Mouse (Mus musculus) forebrain, embryonic 10.5 days (tissue): Measurements from ENCODE around the gene Golga4. TPM values are rescaled to one million over a fixed set of nuclear protein-coding genes. Genes with fewer than 3 reads are reported as not detected.

Source experiments
- DNase-seq: peaks from one replicate; pipeline ENCODE4 v3.0.0-alpha.2; 2017; ENCODE audit warnings: low spot score; ENCODE audit errors: extremely low spot score
- H3K27ac ChIP-seq: fragments of 300-500 bp; sonication (generic); 2 replicates; pipeline ENCODE4 v1.5.1; 2016; ENCODE audit warnings: mild to moderate bottlenecking
- H3K27me3 ChIP-seq: fragments of 300-500 bp; sonication (generic); 2 replicates; pipeline ENCODE4 v1.6.1; 2016; ENCODE audit warnings: mild to moderate bottlenecking; ENCODE audit not compliant: poor library complexity, severe bottlenecking
- H3K36me3 ChIP-seq: fragments of 300-500 bp; sonication (generic); replicated peaks from 2 replicates; pipeline ENCODE4 v1.6.1; 2016; ENCODE audit warnings: mild to moderate bottlenecking, moderate library complexity
- H3K4me1 ChIP-seq: fragments of 300-500 bp; sonication (generic); 2 replicates; pipeline ENCODE4 v1.6.1; 2016
- H3K4me3 ChIP-seq: fragments of 300-500 bp; sonication (generic); 2 replicates; pipeline ENCODE4 v1.5.1; 2016; ENCODE audit warnings: mild to moderate bottlenecking, moderate library complexity
- H3K9me3 ChIP-seq: fragments of 300-500 bp; sonication (generic); 2 replicates; pipeline ENCODE4 v1.6.1; 2016; ENCODE audit warnings: mild to moderate bottlenecking, moderate library complexity
- WGBS: fragments of 180-500 bp; shearing (Covaris S2); methylation state at CpG from one replicate; pipeline ENCODE4 v1.1.7; 2016; 5-methylcytosine and 5-hydroxymethylcytosine counted together
- polyA plus RNA-seq: library from polyadenylated mRNA; unstranded; fragments of >200 nt; fragmentation: Nextera tagmentation; extraction: Ambion mirVana; gene quantifications from 2 replicates; pipeline ENCODE4 v1.2.1, GENCODE M21; 2016

The Golga4 gene
- polyA plus RNA-seq, 1 experiment from 2014 or later = 42.1 TPM

- H3K4me1 ChIP-seq = peaks cover 45% of the 10 kb centered on the region
- H3K4me3 ChIP-seq = no peak overlapping the region
- H3K27ac ChIP-seq = peak overlapping the region; percentile 72
- peaks cover 5% of the 10 kb centered on the region; the same call in 1 of the 2 replicates for H3K36me3 ChIP-seq
- H3K27me3 ChIP-seq = peaks cover 9% of the 10 kb centered on the region; the same call in 1 of the 2 replicates
- WGBS = 28% methylated on average over 7 of the region's 7 CpGs
- H3K9me3 ChIP-seq = no peaks in the 10 kb centered on the region
- peak; percentile 27 for DNase-seq
Observed at GRCm38 (mm10) chr9:118624146-118624545, 118.1 kb downstream of the Golga4 start.

GRCm38 (mm10) chr9:118629763-118630379 lies 123.8 kb downstream of the Golga4 start:
- no peak overlapping the region for H3K27ac ChIP-seq
- peaks cover 12% of the 10 kb centered on the region; the same call in 1 of the 2 replicates for H3K36me3 ChIP-seq
- no peaks in the 10 kb centered on the region for H3K27me3 ChIP-seq
- no peak overlapping the region for H3K4me3 ChIP-seq
- WGBS = 73% methylated on average over 6 of the region's 6 CpGs
- peaks cover 18% of the 10 kb centered on the region for H3K4me1 ChIP-seq
- H3K9me3 ChIP-seq = no peaks in the 10 kb centered on the region
- no peak for DNase-seq

Other genes starting within 250 kb of the Golga4 start
- 6.2 and 7.7 TPM in 2 replicates for gene Eomes, start 28.1 kb upstream of the Golga4 start, polyA plus RNA-seq
- gene Itga9, start 100.4 kb downstream of the Golga4 start, polyA plus RNA-seq = 6.0 and 6.1 TPM in 2 replicates